Mouse (Mus musculus): ENCODE data around the gene Mpl.

DNA sequence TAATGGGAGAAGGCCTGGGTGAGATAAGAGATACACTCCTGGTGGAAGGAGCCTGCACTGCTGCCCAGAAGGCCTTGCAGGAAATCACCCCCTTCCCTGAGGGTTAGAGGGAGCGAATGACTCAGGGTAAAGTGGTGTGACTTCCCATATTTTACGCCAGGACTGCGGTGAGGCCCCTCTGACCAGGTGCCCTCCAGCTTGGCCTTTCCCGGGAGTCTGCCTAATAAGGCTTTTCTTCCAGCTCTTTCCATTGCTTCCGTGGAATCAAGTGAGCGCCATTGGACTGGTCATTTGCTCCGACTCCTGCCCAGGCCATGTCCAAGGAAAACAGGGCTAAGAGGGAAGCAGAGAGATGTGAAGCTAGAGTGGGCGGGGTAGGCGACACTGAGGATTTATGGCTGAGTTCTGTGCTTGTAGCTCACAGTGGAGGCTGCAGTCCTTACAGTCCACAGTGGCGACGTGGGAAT, 8.4 kb upstream of the Mpl start:
- no peak for TF ChIP-seq CTCF (IDR thresholded peaks at IDR 0.05; ENCODE audit: extremely low read depth, insufficient read depth, insufficient read length, insufficient replicate concordance)
- no peak for TF ChIP-seq POLR2A (IDR thresholded peaks at IDR 0.05; ENCODE audit: low read depth, low read length)

Measured in spleen, adult 2 months (tissue).